Mouse (Mus musculus): Measurements from ENCODE around the gene Ankrd34a.

DNA sequence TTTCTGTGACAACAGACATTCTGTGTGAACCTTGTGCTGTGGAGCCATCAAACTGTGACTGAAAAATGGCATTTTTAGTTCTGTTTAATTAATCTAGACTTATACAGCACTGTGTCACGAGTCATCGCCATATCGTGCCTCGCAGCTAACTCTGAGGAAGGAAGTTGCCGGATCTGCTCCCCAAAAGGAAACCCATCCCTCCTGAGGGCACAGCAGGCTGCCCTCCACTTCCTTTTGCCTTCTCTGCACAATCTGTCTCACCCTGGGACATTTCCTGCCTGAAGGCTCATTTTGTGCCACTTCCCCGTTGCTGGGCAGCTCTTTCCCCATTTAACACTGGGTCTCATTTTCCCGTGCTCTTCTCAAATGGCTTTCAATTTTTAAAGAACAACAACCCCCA, 31.8 kb upstream of the Ankrd34a start:
- no peak for TF ChIP-seq CTCF (IDR thresholded peaks at IDR 0.05; ENCODE audit: control insufficient read depth, insufficient read depth, insufficient replicate concordance, low read depth, low read length)
- no peak for TF ChIP-seq POLR2A (IDR thresholded peaks at IDR 0.05; ENCODE audit: control insufficient read depth, low read depth, low read length)
